Mouse (Mus musculus) heart, postnatal 0 days (tissue): Measurements from ENCODE around the gene Dguok. TPM values are rescaled to one million over a fixed set of nuclear protein-coding genes. Genes with fewer than 3 reads are reported as not detected.

ENCODE experiments used
- ATAC-seq: fragments of 200-750 bp; cut with Nextera tagmentation; 2 replicates; pipeline ENCODE4 v1.8.0; 2017; ENCODE audit warnings: low read depth, moderate number of reproducible peaks, moderate library complexity; ENCODE audit not compliant: insufficient read depth
- DNase-seq: peaks from one replicate; pipeline ENCODE4 v3.0.0-alpha.2; 2016; ENCODE audit warnings: low spot score
- H3K27ac ChIP-seq: fragments of 300-500 bp; sonication (generic); 2 replicates; pipeline ENCODE4 v1.5.1; 2014; ENCODE audit warnings: low read depth, mild to moderate bottlenecking
- H3K27me3 ChIP-seq: fragments of 300-500 bp; sonication (generic); 2 replicates; pipeline ENCODE4 v1.6.1; 2014; ENCODE audit warnings: low read length, mixed read lengths; ENCODE audit not compliant: control insufficient read depth, insufficient read depth
- H3K36me3 ChIP-seq: fragments of 300-500 bp; sonication (generic); replicated peaks from 2 replicates; pipeline ENCODE4 v1.6.1; 2014; ENCODE audit warnings: low read length, mixed read lengths; ENCODE audit not compliant: control insufficient read depth, insufficient read depth
- H3K4me1 ChIP-seq: fragments of 300-500 bp; sonication (generic); 2 replicates; pipeline ENCODE4 v1.6.1; 2014; ENCODE audit warnings: antibody characterized with exemption; ENCODE audit not compliant: control insufficient read depth, insufficient read depth
- H3K4me2 ChIP-seq: fragments of 300-500 bp; sonication (generic); 2 replicates; pipeline ENCODE4 v1.6.1; 2014; ENCODE audit warnings: low read depth, mild to moderate bottlenecking, low read length, moderate library complexity
- H3K4me3 ChIP-seq: fragments of 300-500 bp; sonication (generic); 2 replicates; pipeline ENCODE4 v1.5.1; 2014; ENCODE audit warnings: low read depth, low read length
- H3K9ac ChIP-seq: fragments of 300-500 bp; sonication (generic); replicated peaks from 2 replicates; pipeline ENCODE4 v1.6.1; 2014; ENCODE audit warnings: low read depth, low read length, mixed read lengths
- H3K9me3 ChIP-seq: fragments of 300-500 bp; sonication (generic); replicated peaks from 2 replicates; pipeline ENCODE4 v1.6.1; 2016; ENCODE audit warnings: low read length; ENCODE audit not compliant: control insufficient read depth
- CTCF ChIP-seq: IDR thresholded peaks from 2 replicates; pipeline ENCODE4 v1.5.1; 2016; ENCODE audit warnings: antibody characterized with exemption, control low read depth, low read depth
- EP300 ChIP-seq: IDR thresholded peaks from 2 replicates; pipeline ENCODE4 v1.6.1; 2016; ENCODE audit warnings: antibody characterized with exemption, low read depth
- WGBS: fragments of 180-500 bp; shearing (Covaris S2); extraction: QIAGEN DNeasy Blood & Tissue Kit; methylation state at CpG from one replicate; pipeline ENCODE4 v1.1.7; 2014; 5-methylcytosine and 5-hydroxymethylcytosine counted together
- polyA plus RNA-seq: library from polyadenylated mRNA; unstranded; fragments of >200 nt; fragmentation: Nextera tagmentation; extraction: Ambion mirVana; gene quantifications from 2 replicates; pipeline ENCODE4 v1.2.1, GENCODE M21; 2015
- total RNA-seq: library from RNA; depleted of rRNA; stranded (reverse); fragments of >200 nt; gene quantifications from 2 replicates; pipeline ENCODE4 v1.2.3, GENCODE M21; 2014; ENCODE audit warnings: low replicate concordance

The Dguok gene
- total and polyA plus RNA-seq, 2 experiments from 2014 or later, result 25.2 to 51.7 TPM

DNA sequence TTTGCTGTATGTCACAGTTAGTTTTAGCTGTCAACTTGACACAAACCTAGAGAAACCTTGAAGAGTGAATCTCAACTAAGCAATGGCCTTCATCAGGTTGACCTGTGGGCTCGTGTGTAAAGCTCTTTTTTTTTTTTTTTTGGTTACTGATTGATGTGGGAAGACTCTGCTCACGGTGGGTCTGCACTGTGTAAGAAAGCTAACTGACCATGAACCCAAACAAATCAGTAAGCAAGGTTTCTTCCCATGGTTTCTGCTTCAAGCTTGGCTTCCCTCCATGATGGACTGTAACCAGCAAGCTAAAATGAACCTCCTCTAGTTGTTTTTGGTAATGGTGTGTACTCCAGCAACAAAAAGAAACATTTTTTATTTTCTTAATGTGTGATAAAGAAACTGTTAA is 27.6 kb downstream of the Dguok start:
- Histone ChIP-seq H3K4me2 (no peak overlapping the region), H3K9me3 (no peaks in the 10 kb centered on the region), H3K36me3 (peaks cover 33% of the 10 kb centered on the region), H3K4me1 (no peaks in the 10 kb centered on the region), H3K27me3 (no peaks in the 10 kb centered on the region), H3K4me3 (no peak overlapping the region), H3K27ac (no peak overlapping the region), H3K9ac (no peak overlapping the region)
- 85% methylated on average over 2 of the region's 2 CpGs for WGBS
- ATAC-seq (no peak), DNase-seq (no peak)
- TF ChIP-seq CTCF (no peak), EP300 (no peak)

DNA sequence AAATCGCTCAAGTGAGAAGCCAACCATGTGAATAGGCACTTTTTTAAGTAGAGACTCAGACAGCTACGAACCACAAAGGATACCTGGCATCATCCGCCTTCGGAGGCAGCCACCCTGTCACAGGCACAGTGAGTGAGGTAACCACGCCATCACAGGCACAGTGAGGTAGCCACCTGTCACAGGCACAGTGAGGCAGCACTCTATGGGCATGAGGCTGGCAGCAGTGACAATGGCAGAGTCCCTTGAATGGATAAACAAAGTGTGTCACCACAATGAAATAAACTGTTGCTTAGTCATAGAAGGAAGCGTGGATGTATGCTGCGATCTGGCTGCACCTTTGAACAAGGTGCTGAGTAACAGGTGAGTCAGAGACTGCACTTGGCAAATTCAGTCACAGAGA is 28.1 kb downstream of the Dguok start:
- Histone ChIP-seq H3K36me3 (peaks cover 33% of the 10 kb centered on the region), H3K9me3 (no peaks in the 10 kb centered on the region), H3K27me3 (no peaks in the 10 kb centered on the region), H3K4me2 (no peak overlapping the region), H3K4me1 (no peaks in the 10 kb centered on the region), H3K4me3 (no peak overlapping the region), H3K9ac (no peak overlapping the region), H3K27ac (no peak overlapping the region)
- TF ChIP-seq CTCF (no peak), EP300 (no peak)
- WGBS, result 92% methylated on average over 7 of the region's 7 CpGs
- DNase-seq (no peak), ATAC-seq (no peak)

DNA sequence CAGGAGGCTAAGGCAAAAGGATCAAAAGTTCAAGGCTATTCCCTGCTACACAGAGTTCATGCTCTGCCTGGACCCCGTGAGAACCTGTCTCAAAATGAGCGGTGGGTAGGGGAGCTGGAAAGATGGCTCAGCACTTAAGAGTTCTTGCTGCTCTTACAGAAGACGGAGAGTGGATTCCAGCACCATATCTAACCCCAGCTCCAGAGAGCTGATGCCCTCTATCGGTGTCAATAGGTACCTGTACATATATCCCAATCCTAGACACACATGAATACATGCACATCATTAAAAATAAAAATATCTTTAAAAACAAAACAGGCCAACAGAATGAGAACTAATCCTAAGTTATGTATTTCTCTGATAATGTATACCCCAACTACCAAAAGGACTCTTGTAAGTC is 28.6 kb downstream of the Dguok start:
- Histone ChIP-seq H3K27me3 (no peaks in the 10 kb centered on the region), H3K27ac (no peak overlapping the region), H3K4me2 (no peak overlapping the region), H3K4me3 (no peak overlapping the region), H3K4me1 (no peaks in the 10 kb centered on the region), H3K9ac (no peak overlapping the region), H3K9me3 (no peaks in the 10 kb centered on the region), H3K36me3 (peaks cover 33% of the 10 kb centered on the region)
- DNase-seq (no peak), ATAC-seq (no peak)
- TF ChIP-seq EP300 (no peak), CTCF (peak; percentile 20; the same call in 1 of the 2 replicates)
- 65% methylated on average over 4 of the region's 4 CpGs for WGBS

DNA sequence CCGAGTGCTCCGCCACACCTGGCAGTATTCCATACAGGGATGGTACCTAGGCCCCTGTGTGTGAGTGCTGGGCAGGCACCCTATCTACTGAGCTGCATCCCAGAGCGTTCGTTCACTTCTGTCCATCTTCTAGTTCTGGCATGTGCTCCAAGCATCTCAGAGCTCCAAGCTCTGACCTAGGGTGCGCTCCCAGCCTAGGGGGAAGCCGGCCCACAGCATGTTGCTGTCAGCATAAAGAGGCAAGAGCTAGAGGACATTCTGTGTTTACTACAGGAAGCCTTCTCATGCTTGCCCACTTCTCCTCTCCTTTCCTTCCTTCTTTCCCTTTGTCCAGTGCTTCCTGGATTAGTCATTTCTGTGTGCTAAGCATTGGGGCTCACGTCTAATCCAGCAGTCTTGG is 31.3 kb downstream of the Dguok start:
- no peak for DNase-seq
- H3K36me3 ChIP-seq, result peaks cover 10% of the 10 kb centered on the region
- TF ChIP-seq CTCF, result no peak
- no peak for TF ChIP-seq EP300
- ATAC-seq, result no peak
- 59% methylated on average over 7 of the region's 7 CpGs for WGBS
- H3K27ac ChIP-seq, result no peak overlapping the region
- H3K4me1 ChIP-seq, result no peaks in the 10 kb centered on the region
- no peak overlapping the region for H3K9ac ChIP-seq
- H3K27me3 ChIP-seq, result no peaks in the 10 kb centered on the region
- no peak overlapping the region for H3K4me3 ChIP-seq
- no peaks in the 10 kb centered on the region for H3K9me3 ChIP-seq
- H3K4me2 ChIP-seq, result no peak overlapping the region

DNA sequence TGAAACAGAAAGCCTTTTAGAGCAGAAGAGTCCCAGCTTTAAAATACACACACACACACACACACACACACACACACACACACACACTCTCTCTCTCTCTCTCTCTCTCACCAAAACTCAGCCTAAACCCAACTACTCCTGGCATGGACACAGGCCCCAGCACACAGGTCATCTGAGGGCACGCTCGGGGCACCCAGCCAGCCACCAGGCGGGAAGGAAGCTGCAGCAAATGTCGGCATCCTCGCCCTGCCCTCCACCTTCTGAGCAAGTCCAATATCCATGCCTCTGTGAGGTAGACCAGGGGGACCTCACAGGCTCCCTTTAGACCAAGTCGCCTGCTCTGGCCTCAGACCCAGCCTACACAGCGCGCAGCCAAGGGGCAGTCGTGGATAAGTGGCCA is 33.5 kb downstream of the Dguok start:
- no peak overlapping the region for H3K9ac ChIP-seq

DNA sequence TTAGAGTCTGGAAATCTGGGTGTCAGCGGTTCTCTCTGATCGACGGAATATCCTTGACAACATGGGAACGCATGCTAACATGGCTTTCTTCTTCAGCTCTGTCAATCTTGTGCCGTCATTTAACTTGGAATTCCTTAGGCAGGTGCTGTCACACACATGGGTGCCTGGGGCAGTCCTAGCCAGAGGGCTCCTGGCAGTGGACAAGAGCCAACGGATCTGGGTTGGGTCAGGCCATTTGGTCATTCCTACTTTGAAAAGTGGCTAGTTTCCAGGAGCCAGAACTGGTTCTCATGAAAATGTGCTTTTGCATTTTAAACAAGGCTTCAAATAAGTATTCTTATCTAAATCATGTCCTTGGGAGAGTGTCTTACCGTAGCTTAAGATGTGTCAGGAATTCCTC is 35.0 kb downstream of the Dguok start:
- Histone ChIP-seq H3K4me3 (no peak overlapping the region), H3K4me1 (no peaks in the 10 kb centered on the region), H3K27ac (no peak overlapping the region), H3K4me2 (no peak overlapping the region), H3K9ac (no peak overlapping the region), H3K36me3 (no peaks in the 10 kb centered on the region; the same call in 1 of the 2 replicates), H3K9me3 (no peaks in the 10 kb centered on the region), H3K27me3 (no peaks in the 10 kb centered on the region)
- DNase-seq (no peak), ATAC-seq (no peak)
- 82% methylated on average over 7 of the region's 7 CpGs for WGBS
- TF ChIP-seq EP300, result no peak
- TF ChIP-seq CTCF, result no peak

More for the DNA sequence above, 33.5 kb downstream of the Dguok start:
- Histone ChIP-seq H3K4me3 (no peak overlapping the region), H3K9me3 (no peaks in the 10 kb centered on the region), H3K4me1 (no peaks in the 10 kb centered on the region), H3K36me3 (no peaks in the 10 kb centered on the region; the same call in 1 of the 2 replicates), H3K4me2 (no peak overlapping the region), H3K27me3 (no peaks in the 10 kb centered on the region), H3K27ac (no peak overlapping the region)
- no peak for DNase-seq
- peak; percentile 69 for ATAC-seq
- TF ChIP-seq CTCF, result no peak
- TF ChIP-seq EP300, result no peak
- 57% methylated on average over 9 of the region's 9 CpGs for WGBS
